Mouse (Mus musculus): ENCODE data around the gene Hmgcr.

- TF ChIP-seq CTCF (IDR thresholded peaks at IDR 0.05; ENCODE audit: borderline replicate concordance, extremely low read depth, insufficient read depth, insufficient read length) (no peak), POLR2A (IDR thresholded peaks at IDR 0.05; ENCODE audit: borderline replicate concordance, extremely low read depth, insufficient read depth, insufficient read length, poor library complexity, severe bottlenecking) (no peak)
These were observed 6.2 kb downstream of the Hmgcr start for GRCm38 (mm10) chr13:96664419-96664974.

All from brain, embryonic 14.5 days (tissue).